Mouse (Mus musculus): ENCODE data around the gene Rab3il1. TPM values are rescaled to one million over a fixed set of nuclear protein-coding genes. Genes with fewer than 3 reads are reported as not detected.

Rab3il1 gene
- polyA plus RNA-seq, 1 experiment: 362 TPM

DNA sequence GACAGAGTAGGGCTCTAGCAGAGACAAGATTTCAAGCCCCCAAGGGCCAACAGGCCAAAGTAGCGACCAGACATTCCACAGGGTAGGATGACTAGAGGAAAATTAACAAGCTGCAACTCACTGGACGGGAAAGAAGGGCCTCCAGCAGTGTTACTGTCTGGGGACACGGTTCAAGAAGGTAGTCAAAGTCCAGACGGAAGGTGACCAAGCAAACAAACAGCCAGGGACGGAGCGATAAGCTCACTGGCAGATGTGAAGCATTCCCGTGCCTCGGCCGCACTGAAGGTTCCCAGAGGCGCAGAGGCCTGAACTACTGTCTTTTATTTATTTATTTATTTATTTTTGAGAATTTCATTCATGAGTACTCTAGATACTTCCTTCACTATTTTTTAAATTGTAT, 24.4 kb upstream of the Rab3il1 start:
- no peak for TF ChIP-seq CTCF (IDR thresholded peaks at IDR 0.05; ENCODE audit: control insufficient read depth, insufficient read depth, insufficient replicate concordance, low read depth, low read length)
- TF ChIP-seq POLR2A (IDR thresholded peaks at IDR 0.05; ENCODE audit: control insufficient read depth, low read depth, low read length): no peak
- H3K27ac ChIP-seq (ENCODE audit: control insufficient read depth, insufficient read depth, low read depth, low read length): no peak overlapping the region
- H3K4me1 ChIP-seq (ENCODE audit: control insufficient read depth, insufficient read depth, low read length): peaks cover 10% of the 10 kb centered on the region; the same call in 1 of the 2 replicates
- no peak overlapping the region for H3K4me3 ChIP-seq (ENCODE audit: control insufficient read depth, low read depth, low read length)
- no peaks in the 10 kb centered on the region for H3K27me3 ChIP-seq (ENCODE audit: control insufficient read depth, insufficient read depth, low read length)
- H3K36me3 ChIP-seq (ENCODE audit: control insufficient read depth, insufficient read depth, low read length): no peaks in the 10 kb centered on the region

DNA sequence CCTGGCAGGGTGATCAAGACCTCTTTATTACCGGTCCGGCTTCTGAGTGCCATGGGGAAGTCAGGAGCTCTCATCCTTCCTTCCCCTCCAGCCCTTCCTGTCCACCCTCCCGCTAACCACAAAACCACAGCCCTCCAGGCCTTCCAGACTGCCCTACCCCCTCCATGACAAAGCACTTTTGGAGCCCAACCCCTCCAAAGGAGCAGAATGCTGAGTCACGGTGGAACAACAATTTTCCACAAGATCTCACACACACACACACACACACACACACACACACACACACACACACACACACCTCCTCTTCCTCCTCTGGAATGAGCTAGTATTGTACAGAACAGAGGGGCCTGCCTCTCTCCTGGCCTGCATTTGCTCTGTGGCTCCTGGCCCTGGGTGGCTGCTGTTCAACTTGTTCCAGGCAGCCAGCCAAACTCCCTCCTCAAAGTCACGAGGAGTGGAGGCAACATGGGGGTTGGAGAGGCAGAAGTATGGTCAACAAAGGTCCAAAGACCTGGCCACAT, 23.0 kb upstream of the Rab3il1 start:
- Histone ChIP-seq H3K36me3 (ENCODE audit: control insufficient read depth, insufficient read depth, low read length) (no peaks in the 10 kb centered on the region), H3K4me1 (ENCODE audit: control insufficient read depth, insufficient read depth, low read length) (peaks cover 14% of the 10 kb centered on the region), H3K27ac (ENCODE audit: control insufficient read depth, insufficient read depth, low read depth, low read length) (peak overlapping the region; percentile 65), H3K4me3 (ENCODE audit: control insufficient read depth, low read depth, low read length) (no peak overlapping the region), H3K27me3 (ENCODE audit: control insufficient read depth, insufficient read depth, low read length) (no peaks in the 10 kb centered on the region)
- TF ChIP-seq POLR2A (IDR thresholded peaks at IDR 0.05; ENCODE audit: control insufficient read depth, low read depth, low read length): 0 out of 2 replicates have a peak, but pooled peaks have one; percentile 14
- TF ChIP-seq CTCF (IDR thresholded peaks at IDR 0.05; ENCODE audit: control insufficient read depth, insufficient read depth, insufficient replicate concordance, low read depth, low read length): no peak

DNA sequence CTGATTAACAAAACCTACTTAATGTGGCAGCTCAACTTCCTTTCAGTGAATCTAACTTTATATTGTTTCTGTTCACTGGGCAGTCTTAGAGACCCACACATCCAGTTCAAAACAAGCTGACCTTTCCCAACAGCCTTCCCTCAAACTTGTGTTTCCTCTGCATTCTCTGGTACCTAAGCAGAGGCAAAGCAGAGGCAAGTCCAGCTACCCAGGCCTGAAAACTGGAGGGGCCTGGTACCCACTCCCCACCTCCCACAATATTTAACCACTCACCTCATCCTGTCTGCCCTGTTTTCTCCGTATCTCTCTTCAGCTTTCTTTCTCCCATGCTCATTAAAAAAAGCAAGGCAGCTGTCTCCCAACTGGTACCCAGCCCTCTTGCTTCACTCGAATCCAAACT, 22.3 kb upstream of the Rab3il1 start:
- no peak for TF ChIP-seq CTCF (IDR thresholded peaks at IDR 0.05; ENCODE audit: control insufficient read depth, insufficient read depth, insufficient replicate concordance, low read depth, low read length)
- no peak for TF ChIP-seq POLR2A (IDR thresholded peaks at IDR 0.05; ENCODE audit: control insufficient read depth, low read depth, low read length)
- Histone ChIP-seq H3K4me3 (ENCODE audit: control insufficient read depth, low read depth, low read length) (no peak overlapping the region), H3K4me1 (ENCODE audit: control insufficient read depth, insufficient read depth, low read length) (peaks cover 14% of the 10 kb centered on the region), H3K36me3 (ENCODE audit: control insufficient read depth, insufficient read depth, low read length) (no peaks in the 10 kb centered on the region), H3K27me3 (ENCODE audit: control insufficient read depth, insufficient read depth, low read length) (no peaks in the 10 kb centered on the region), H3K27ac (ENCODE audit: control insufficient read depth, insufficient read depth, low read depth, low read length) (peak overlapping the region; percentile 65)

DNA sequence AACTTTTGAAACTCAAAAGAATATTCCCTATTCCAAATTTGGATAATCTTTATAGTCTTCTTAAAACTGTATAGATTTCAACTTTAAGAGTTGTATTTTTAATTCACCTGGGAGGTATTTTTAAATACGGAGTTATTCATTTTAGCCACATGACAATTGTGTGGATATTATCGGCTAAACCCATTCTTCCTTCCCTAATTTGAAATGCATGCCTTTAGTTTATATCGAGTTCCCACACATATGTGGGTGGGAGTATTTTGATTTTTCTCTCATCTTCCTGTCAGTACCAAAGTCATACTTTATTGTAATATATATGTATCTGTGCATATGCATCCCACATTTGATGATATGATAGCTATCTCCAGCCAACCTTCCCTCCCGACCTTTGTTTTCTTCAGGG, 21.2 kb upstream of the Rab3il1 start, which contains the start of gene Fth1:
Gene Fth1, plus strand, starts transcription at position 341 of the 400 bp plus-strand sequence.
- H3K36me3 ChIP-seq (ENCODE audit: control insufficient read depth, insufficient read depth, low read length): no peaks in the 10 kb centered on the region
- TF ChIP-seq CTCF (IDR thresholded peaks at IDR 0.05; ENCODE audit: control insufficient read depth, insufficient read depth, insufficient replicate concordance, low read depth, low read length) (no peak), POLR2A (IDR thresholded peaks at IDR 0.05; ENCODE audit: control insufficient read depth, low read depth, low read length) (no peak)
- H3K27me3 ChIP-seq (ENCODE audit: control insufficient read depth, insufficient read depth, low read length): no peaks in the 10 kb centered on the region
- no peak within 1 kb of the TSS for H3K27ac ChIP-seq (ENCODE audit: control insufficient read depth, insufficient read depth, low read depth, low read length)
- H3K4me1 ChIP-seq (ENCODE audit: control insufficient read depth, insufficient read depth, low read length): peaks cover 14% of the 10 kb centered on the region
- no peak within 1 kb of the TSS for H3K4me3 ChIP-seq (ENCODE audit: control insufficient read depth, low read depth, low read length)

DNA sequence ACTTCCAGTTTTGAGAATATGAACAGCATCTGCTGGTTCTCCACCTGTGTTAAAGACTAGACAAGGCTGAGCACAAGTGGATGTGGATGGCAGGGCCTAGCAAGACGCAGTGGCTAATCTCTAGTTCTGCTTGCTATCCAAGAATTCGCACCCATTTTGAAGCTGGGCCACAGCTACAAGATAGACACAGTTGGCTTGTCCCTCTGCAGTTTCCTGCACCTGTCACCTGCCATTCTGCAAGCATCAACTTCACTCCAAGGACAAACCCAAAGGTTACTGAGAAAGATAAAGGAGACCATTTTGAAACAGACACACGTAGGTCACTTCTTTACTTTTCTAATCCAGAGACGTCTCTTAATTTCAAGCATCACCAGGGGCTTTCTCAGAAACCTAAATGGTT, 19.8 kb upstream of the Rab3il1 start:
- peaks cover 14% of the 10 kb centered on the region for H3K4me1 ChIP-seq (ENCODE audit: control insufficient read depth, insufficient read depth, low read length)
- H3K36me3 ChIP-seq (ENCODE audit: control insufficient read depth, insufficient read depth, low read length): no peaks in the 10 kb centered on the region
- peak overlapping the region; percentile 90 for H3K27ac ChIP-seq (ENCODE audit: control insufficient read depth, insufficient read depth, low read depth, low read length)
- H3K27me3 ChIP-seq (ENCODE audit: control insufficient read depth, insufficient read depth, low read length): no peaks in the 10 kb centered on the region
- TF ChIP-seq POLR2A (IDR thresholded peaks at IDR 0.05; ENCODE audit: control insufficient read depth, low read depth, low read length) (no peak), CTCF (IDR thresholded peaks at IDR 0.05; ENCODE audit: control insufficient read depth, insufficient read depth, insufficient replicate concordance, low read depth, low read length) (no peak)
- H3K4me3 ChIP-seq (ENCODE audit: control insufficient read depth, low read depth, low read length): no peak overlapping the region

DNA sequence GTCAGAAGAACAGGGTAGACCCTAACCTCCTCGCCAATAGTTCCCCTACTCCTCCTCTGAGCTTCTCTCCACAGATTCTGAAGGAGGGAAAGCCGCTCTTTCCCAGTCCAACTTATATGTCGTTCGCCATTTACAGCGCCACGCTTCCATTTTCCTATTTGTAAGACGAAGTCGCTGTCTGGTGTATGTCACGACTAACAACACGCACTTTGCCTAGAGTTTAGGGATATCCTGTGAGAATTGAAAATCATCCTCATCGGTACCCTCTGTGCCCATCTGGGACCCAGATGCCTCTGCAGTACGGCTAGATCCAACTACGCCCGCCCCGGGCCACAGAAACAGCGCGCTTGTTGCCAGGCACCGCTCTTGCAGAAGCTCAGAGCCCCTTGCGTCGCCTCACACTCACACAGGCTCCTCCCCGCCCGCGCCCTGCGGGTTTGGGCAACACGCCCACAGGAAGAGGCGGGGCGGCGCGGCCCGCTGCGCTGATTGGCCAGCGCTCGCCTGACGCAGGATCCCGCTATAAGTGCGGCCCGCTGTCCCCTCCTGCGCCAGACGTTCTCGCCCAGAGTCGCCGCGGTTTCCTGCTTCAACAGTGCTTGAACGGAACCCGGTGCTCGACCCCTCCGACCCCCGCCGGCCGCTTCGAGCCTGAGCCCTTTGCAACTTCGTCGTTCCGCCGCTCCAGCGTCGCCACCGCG, 19.2 kb upstream of the Rab3il1 start:
- peak; percentile 100 for TF ChIP-seq POLR2A (IDR thresholded peaks at IDR 0.05; ENCODE audit: control insufficient read depth, low read depth, low read length)
- no peak for TF ChIP-seq CTCF (IDR thresholded peaks at IDR 0.05; ENCODE audit: control insufficient read depth, insufficient read depth, insufficient replicate concordance, low read depth, low read length)
- Histone ChIP-seq H3K27me3 (ENCODE audit: control insufficient read depth, insufficient read depth, low read length) (no peaks in the 10 kb centered on the region), H3K4me1 (ENCODE audit: control insufficient read depth, insufficient read depth, low read length) (peaks cover 14% of the 10 kb centered on the region)

DNA sequence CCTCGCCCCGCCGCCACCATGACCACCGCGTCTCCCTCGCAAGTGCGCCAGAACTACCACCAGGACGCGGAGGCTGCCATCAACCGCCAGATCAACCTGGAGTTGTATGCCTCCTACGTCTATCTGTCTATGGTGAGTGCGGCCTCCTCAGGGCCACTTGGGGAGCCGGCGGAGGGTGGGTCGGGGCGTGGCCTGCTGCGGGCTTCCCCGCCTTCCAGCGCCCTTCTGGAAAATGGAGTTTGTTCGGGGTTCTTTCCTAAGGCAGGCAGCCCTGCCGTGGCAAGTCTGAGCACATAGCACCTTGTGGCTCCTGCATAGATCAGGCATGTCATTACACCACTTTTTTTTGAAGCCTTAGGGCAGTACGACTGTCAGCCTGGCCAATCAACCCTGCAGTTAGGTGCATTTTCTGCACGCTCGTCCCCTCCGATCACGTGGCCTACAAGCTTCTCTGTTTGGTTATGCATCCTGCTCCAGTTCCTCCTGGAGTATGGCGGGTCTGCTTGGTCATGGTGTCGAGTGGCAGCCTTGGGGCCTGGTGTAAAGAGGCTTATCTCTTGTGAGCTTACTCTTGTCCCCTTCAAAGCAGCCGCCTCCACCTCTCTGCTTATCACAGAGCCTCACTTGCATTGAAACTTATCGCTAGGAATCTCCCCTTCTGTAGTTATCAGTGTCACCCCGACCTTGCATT, 18.5 kb upstream of the Rab3il1 start:
- TF ChIP-seq CTCF (IDR thresholded peaks at IDR 0.05; ENCODE audit: control insufficient read depth, insufficient read depth, insufficient replicate concordance, low read depth, low read length) (no peak; the same call in 1 of the 2 replicates), POLR2A (IDR thresholded peaks at IDR 0.05; ENCODE audit: control insufficient read depth, low read depth, low read length) (no peak)
- peaks cover 14% of the 10 kb centered on the region for H3K4me1 ChIP-seq (ENCODE audit: control insufficient read depth, insufficient read depth, low read length)
- H3K27me3 ChIP-seq (ENCODE audit: control insufficient read depth, insufficient read depth, low read length): no peaks in the 10 kb centered on the region
- H3K27ac ChIP-seq (ENCODE audit: control insufficient read depth, insufficient read depth, low read depth, low read length): peak overlapping the region; percentile 95
- H3K36me3 ChIP-seq (ENCODE audit: control insufficient read depth, insufficient read depth, low read length): no peaks in the 10 kb centered on the region
- H3K4me3 ChIP-seq (ENCODE audit: control insufficient read depth, low read depth, low read length): peak overlapping the region; percentile 93

More for the DNA sequence above, 19.2 kb upstream of the Rab3il1 start:
- Histone ChIP-seq H3K4me3 (ENCODE audit: control insufficient read depth, low read depth, low read length) (peak overlapping the region; percentile 93), H3K36me3 (ENCODE audit: control insufficient read depth, insufficient read depth, low read length) (no peaks in the 10 kb centered on the region), H3K27ac (ENCODE audit: control insufficient read depth, insufficient read depth, low read depth, low read length) (peak overlapping the region; percentile 95)
